8 mouse cellular contexts compared by ENCODE assay signal in the genomic region with DNA sequence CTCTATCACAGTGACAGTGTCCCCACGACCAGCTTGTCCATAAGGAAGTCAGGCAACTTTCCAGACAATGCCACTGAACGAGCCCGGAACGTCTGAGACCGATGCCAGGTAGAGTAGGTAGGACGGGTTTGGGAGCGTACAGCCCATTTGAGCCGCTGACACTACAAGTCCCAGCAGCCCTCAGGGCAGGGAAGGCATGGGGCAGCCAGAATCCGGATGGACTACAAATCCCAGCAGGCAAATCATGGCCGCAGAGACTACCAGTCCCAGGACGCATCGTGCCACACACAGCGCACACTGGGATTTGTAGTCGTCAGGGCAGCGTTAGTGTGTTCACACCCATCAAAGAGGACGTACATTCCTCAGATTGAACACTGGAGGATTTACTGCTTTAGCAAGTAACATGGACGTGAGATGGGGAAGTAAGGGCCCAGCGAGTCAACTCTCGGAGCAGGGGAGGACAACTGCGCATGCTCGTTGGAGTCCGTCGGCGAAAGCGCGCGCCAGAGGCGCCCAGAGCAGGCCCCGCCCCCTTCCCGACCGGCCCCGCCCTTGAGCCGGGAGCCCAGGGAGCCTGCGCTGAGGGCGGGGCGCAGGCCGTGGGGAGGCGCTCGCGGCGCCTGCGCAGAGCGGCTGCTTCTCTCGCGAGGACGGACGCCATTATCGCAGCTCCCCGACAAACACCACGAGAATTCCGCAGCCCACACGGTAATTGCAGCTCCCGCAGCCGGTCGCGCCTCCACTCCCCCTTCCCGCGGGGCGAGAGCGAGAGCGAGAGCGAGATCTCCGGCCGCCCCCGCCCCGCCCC. TPM values are rescaled to one million over a fixed set of nuclear protein-coding genes. Genes with fewer than 3 reads are reported as not detected.
A peak's percentile ranks its signal among the peaks of the same experiment; 100 is the strongest.
DNase-seq lines count a peak whose midpoint lies in the region; ATAC-seq lines count a peak whose summit lies in the region.

No protein-coding gene starts in this region.

- under 1% methylated on average over 51 of the region's 66 CpGs for WGBS in heart, embryonic 14.5 days
- WGBS in liver, embryonic 13.5 days (ENCODE audit: insufficient replicate concordance), result under 1% methylated on average over 66 of the region's 66 CpGs
- WGBS in stomach, embryonic 16.5 days, result under 1% methylated on average over 64 of the region's 66 CpGs

- peak; percentile 96 for DNase-seq in c-Kit-negative CD71-positive TER-119-positive erythroid progenitor cells, embryonic 14.5 days (ENCODE audit: low read depth, low spot score)
- DNase-seq in fibroblast of lung, adult 2 months (ENCODE audit: low read depth), result peak; percentile 98
- peak; percentile 99 for DNase-seq in kidney, postnatal 14 days
- DNase-seq in liver, embryonic 13.5 days, result peak; percentile 97
- DNase-seq in neural tube, embryonic 10.5 days (ENCODE audit: extremely low spot score, low spot score), result peak; percentile 98

- peak overlapping the region; percentile 94 for H3K4me2 ChIP-seq in heart, embryonic 14.5 days (ENCODE audit: low read length)
- H3K4me2 ChIP-seq in liver, embryonic 13.5 days, result peak overlapping the region; percentile 93
- peak overlapping the region; percentile 92 for H3K4me2 ChIP-seq in stomach, embryonic 16.5 days (ENCODE audit: low read depth, low read length)

- ATAC-seq in CD4-positive, CD25-positive, alpha-beta regulatory T cell, adult 4 months, result peak; percentile 89
- peak; percentile 92 for ATAC-seq in heart, embryonic 14.5 days (ENCODE audit: insufficient number of reproducible peaks, insufficient read depth, low FRiP score, low read depth)
- peak; percentile 92 for ATAC-seq in liver, embryonic 13.5 days (ENCODE audit: low read depth)
- peak; percentile 94 for ATAC-seq in stomach, embryonic 16.5 days (ENCODE audit: insufficient read depth, low FRiP score)

- H3K9ac ChIP-seq in heart, embryonic 14.5 days (ENCODE audit: low read length), result peak overlapping the region; percentile 99
- H3K9ac ChIP-seq in liver, embryonic 13.5 days, result peak overlapping the region; percentile 99
- H3K9ac ChIP-seq in stomach, embryonic 16.5 days (ENCODE audit: low read length), result peak overlapping the region; percentile 99

- H3K27me3 ChIP-seq in heart, embryonic 14.5 days (ENCODE audit: control insufficient read depth, insufficient read depth, low read length), result no peaks in the 10 kb centered on the region
- H3K27me3 ChIP-seq in liver, embryonic 13.5 days, result no peaks in the 10 kb centered on the region
- H3K27me3 ChIP-seq in stomach, embryonic 16.5 days (ENCODE audit: control insufficient read depth, insufficient read depth, low read length), result no peaks in the 10 kb centered on the region

- peaks cover 21% of the 10 kb centered on the region for H3K36me3 ChIP-seq in heart, embryonic 14.5 days (ENCODE audit: control insufficient read depth, insufficient read depth, low read length)
- H3K36me3 ChIP-seq in liver, embryonic 13.5 days, result peaks cover 30% of the 10 kb centered on the region
- no peaks in the 10 kb centered on the region for H3K36me3 ChIP-seq in stomach, embryonic 16.5 days (ENCODE audit: control insufficient read depth, insufficient read depth, low read length)

- peak overlapping the region; percentile 91 to 92 for H3K4me3 ChIP-seq in heart, embryonic 14.5 days (ENCODE audit: control insufficient read depth in 1 of 2, insufficient read depth in 1 of 2, low read depth in 1 of 2, low read length in 2 of 2)
- peak overlapping the region; percentile 91 for H3K4me3 ChIP-seq in liver, embryonic 13.5 days (replicated peaks)
- H3K4me3 ChIP-seq in stomach, embryonic 16.5 days (replicated peaks; ENCODE audit: low read length), result peak overlapping the region; percentile 89

- H3K4me1 ChIP-seq in heart, embryonic 14.5 days (ENCODE audit: control insufficient read depth in 2 of 2, insufficient read depth in 2 of 2, low read length in 2 of 2), result peaks cover 22 to 46% of the 10 kb centered on the region in 2 experiments
- H3K4me1 ChIP-seq in liver, embryonic 13.5 days (replicated peaks), result peaks cover 79% of the 10 kb centered on the region
- peaks cover 50% of the 10 kb centered on the region for H3K4me1 ChIP-seq in stomach, embryonic 16.5 days (ENCODE audit: control insufficient read depth, insufficient read depth, low read length)

- H3K9me3 ChIP-seq in heart, embryonic 14.5 days (ENCODE audit: control insufficient read depth, low read length), result no peaks in the 10 kb centered on the region
- H3K9me3 ChIP-seq in liver, embryonic 13.5 days (replicated peaks), result no peaks in the 10 kb centered on the region
- H3K9me3 ChIP-seq in stomach, embryonic 16.5 days (replicated peaks; ENCODE audit: control insufficient read depth, low read length), result no peaks in the 10 kb centered on the region

- peak overlapping the region; percentile 93 to 98 for H3K27ac ChIP-seq in heart, embryonic 14.5 days (replicated peaks in 1 of 2; ENCODE audit: control insufficient read depth in 1 of 2, insufficient read depth in 1 of 2, low read depth in 2 of 2, low read length in 2 of 2)
- H3K27ac ChIP-seq in liver, embryonic 13.5 days, result peak overlapping the region; percentile 97
- H3K27ac ChIP-seq in stomach, embryonic 16.5 days (ENCODE audit: low read length), result peak overlapping the region; percentile 96

RNA-seq across cellular contexts. Expression of gene Banp, which starts 0.6 kb away (rescaled TPM):
- polyA plus RNA-seq in CD4-positive, CD25-positive, alpha-beta regulatory T cell, adult 4 months (2017; shearing (Covaris generic)), result 10 to 100 TPM; 34.5 to 47.5 TPM
- polyA plus RNA-seq in heart, embryonic 14.5 days (2014; fragmentation: Nextera tagmentation; extraction: Ambion mirVana), result 21.2 and 24.8 TPM in 2 replicates
- polyA plus RNA-seq in liver, embryonic 13.5 days (2015; fragmentation: Nextera tagmentation; extraction: Ambion mirVana), result 14.5 and 18.1 TPM in 2 replicates
- polyA plus RNA-seq in stomach, embryonic 16.5 days (2015; fragmentation: Nextera tagmentation; extraction: Ambion mirVana), result 35.9 and 36.4 TPM in 2 replicates

RNA-seq across cellular contexts. Expression of gene Car5a, which starts 5.4 kb away (rescaled TPM):
- polyA plus RNA-seq in CD4-positive, CD25-positive, alpha-beta regulatory T cell, adult 4 months (2017; shearing (Covaris generic)), result not detected
- not detected in 2 replicates for polyA plus RNA-seq in heart, embryonic 14.5 days (2014; fragmentation: Nextera tagmentation; extraction: Ambion mirVana)
- polyA plus RNA-seq in liver, embryonic 13.5 days (2015; fragmentation: Nextera tagmentation; extraction: Ambion mirVana), result 0.88 and 1.1 TPM in 2 replicates
- polyA plus RNA-seq in stomach, embryonic 16.5 days (2015; fragmentation: Nextera tagmentation; extraction: Ambion mirVana), result 0.19 and 0.40 TPM in 2 replicates

RNA-seq across cellular contexts. Expression of gene Slc7a5, which starts 42.7 kb away (rescaled TPM):
- 1 to 10 TPM; 1.8 to 3.3 TPM for polyA plus RNA-seq in CD4-positive, CD25-positive, alpha-beta regulatory T cell, adult 4 months (2017; shearing (Covaris generic))
- 18.7 and 18.8 TPM in 2 replicates for polyA plus RNA-seq in heart, embryonic 14.5 days (2014; fragmentation: Nextera tagmentation; extraction: Ambion mirVana)
- 32.2 and 37.5 TPM in 2 replicates for polyA plus RNA-seq in liver, embryonic 13.5 days (2015; fragmentation: Nextera tagmentation; extraction: Ambion mirVana)
- polyA plus RNA-seq in stomach, embryonic 16.5 days (2015; fragmentation: Nextera tagmentation; extraction: Ambion mirVana), result 19.8 and 20.0 TPM in 2 replicates

Comparison
In these comparisons a context has a peak if more than half of its experiments do, and no peak if none do; other contexts are left out.
1. Peak in every context shown above with its lines: DNase-seq, ATAC-seq, H3K4me3 ChIP-seq and H3K27ac ChIP-seq.